Mouse (Mus musculus) ovary, adult 18-20 months (tissue): ENCODE measurements around the gene Fhl2.
A peak's percentile ranks its signal among the peaks of the same experiment; 100 is the strongest.
"Not testable (repeated sequence)": the region's sequence is repeated elsewhere in the genome, so short reads cannot be mapped to it uniquely, and the experiment has no call there.

ENCODE experiments used
- DNase-seq: peaks from one replicate; pipeline ENCODE4 v3.0.0; 2022; ENCODE audit warnings: low spot score, mixed read lengths

The Fhl2 gene

DNA sequence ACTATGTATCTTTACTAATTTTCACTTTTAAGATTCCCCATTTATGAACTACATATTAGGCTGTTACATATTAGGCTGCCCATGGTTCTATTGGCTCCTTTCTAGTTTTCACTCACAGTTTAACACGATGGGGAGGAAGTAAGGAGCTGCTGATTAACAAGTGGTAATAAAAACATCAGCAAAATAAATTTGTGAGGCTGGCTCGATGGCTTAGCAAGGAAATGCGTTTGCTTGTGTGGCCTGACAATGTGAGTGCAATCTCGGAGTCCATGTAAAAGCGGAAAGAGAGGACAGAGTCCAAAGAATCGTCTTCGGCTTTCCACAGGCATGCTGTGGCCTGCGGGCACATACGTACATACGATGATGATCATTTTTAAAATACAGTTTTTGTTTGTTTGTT, 4.3 kb downstream of the Fhl2 start:
- DNase-seq, result no peak

- DNase-seq, result no peak
Observed at GRCm38 (mm10) chr1:43191078-43191477, 5.7 kb downstream of the Fhl2 start.

- DNase-seq, result not testable (repeated sequence)
Observed at GRCm38 (mm10) chr1:43188893-43189292, 7.9 kb downstream of the Fhl2 start.

DNA sequence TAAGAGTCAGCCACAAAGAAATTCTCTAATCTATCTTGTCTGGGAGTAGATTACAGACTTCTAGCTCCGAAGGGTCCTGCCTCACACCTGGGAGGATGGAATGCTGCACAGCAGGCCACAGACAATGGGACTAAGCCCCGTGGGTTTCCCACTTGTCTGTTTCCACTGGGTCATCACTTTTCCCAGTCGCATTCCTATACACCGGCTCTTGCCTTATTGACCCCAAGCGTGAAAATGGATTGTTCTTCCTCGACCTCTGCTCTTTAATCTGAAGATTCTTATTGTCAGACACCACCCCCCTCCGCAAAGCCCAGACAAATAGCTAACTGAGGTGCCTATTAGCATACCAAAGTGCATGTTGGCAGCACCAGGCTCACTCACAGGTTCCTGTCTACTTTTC, 10.4 kb downstream of the Fhl2 start:
- no peak for DNase-seq

DNA sequence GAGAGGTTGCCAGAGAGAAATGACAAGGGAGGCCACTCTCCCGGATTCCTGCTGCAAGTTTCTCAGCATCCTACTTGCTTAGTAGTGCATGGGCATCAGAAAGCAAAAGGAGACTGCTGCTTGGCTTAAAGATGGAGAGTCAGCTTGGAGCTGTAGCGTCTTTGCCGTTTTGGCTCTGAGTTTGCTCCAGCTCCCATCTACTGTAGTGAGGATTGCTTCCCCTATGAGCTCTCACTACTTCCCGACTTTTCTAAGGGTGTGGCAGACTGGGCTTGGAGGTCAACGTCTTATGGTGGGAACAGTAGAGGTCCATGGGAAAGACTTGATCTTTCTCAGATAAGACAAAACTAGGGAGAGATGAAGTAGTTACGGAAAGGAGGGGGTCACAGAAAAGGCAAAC, 15.9 kb downstream of the Fhl2 start:
- no peak for DNase-seq

DNA sequence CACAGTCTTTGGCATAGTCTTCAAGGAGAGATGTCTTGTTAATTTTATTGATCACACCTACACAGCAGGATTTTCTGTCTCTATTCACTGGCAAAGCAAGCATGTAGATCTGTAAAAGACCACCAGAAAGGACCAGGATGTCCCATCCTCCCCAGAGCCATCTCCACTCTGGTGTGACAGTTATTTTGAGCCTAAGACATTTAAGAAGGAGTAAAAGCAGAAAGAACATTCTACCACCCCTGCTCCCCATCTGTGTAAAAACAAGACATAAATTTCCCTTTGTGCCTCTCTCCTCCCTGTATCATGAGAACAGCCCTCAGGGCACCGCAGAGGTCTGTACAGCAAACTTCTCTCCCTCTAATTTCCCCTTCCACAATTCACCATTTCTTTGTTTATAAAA, 18.0 kb downstream of the Fhl2 start:
- no peak for DNase-seq

DNA sequence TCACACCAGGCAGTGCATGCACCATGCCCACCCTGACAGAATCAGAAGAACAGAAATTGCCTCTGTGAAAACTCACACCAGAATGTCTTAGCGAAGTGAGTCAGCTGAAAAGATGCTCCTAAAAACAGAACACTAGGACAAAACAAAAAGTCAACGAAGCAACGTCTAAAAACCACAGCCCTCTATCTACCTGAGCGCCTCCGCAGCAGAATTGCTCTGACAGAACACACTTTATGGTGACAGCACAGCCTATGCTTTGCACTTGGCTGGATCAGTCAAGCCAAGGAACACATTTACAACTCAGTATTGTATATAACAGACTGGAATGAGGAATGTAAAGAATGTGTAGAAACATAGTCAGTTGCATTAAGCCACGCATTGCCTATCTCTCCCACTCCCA, 18.4 kb downstream of the Fhl2 start:
- no peak for DNase-seq

DNA sequence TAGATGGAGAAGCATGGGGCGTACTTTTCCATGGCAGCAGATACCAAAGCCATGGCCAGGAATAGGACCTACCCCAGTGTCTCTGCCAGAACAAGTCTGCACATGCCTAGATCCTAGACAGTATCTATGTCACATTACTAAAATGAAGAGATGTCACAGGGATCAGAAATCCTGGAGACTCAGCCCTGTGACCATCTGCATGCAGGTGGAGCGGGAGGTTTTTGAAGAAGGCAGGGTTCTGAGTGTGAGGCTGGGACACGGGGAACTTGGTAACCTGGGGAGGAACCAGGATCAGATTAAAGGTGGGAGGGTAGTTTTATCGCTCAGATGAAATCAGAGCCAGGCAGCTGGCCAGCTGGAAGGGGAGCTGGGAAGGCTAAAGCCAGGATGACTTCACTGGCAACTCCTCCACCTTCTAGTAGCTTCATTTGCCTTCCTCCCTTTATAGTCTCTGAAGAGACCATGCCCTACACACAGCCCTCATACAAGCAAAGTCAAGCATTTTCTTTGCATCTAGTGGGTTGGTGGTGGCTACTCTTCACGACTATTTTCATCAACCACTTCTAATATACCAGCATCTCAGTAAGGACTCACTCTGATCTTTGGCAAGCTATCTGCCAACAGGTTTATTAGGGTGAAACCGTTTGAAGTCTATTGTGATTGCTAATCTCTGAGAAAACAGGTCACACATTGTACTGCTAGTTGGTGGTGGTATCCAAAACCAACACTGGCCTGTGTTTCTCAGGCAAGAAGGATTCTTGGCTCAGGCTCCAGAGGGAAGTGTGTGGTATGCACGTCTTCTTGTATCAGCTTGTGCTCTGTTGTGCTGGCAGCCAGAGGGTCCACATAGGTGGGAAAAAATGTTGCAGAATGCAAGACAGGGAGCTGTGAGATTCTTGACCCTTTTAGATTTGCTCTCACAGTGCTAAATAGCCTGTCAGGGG, 23.2 kb downstream of the Fhl2 start:
- no peak for DNase-seq

GRCm38 (mm10) chr1:43171816-43172215, 25.0 kb downstream of the Fhl2 start:
- DNase-seq, result no peak

- no peak for DNase-seq
Observed at GRCm38 (mm10) chr1:43171093-43171492, 25.7 kb downstream of the Fhl2 start.

- DNase-seq, result no peak
Observed at GRCm38 (mm10) chr1:43169661-43170060, 27.1 kb downstream of the Fhl2 start.

- no peak for DNase-seq
Observed at GRCm38 (mm10) chr1:43169227-43169626, 27.6 kb downstream of the Fhl2 start.

GRCm38 (mm10) chr1:43168618-43169017, 28.2 kb downstream of the Fhl2 start:
- DNase-seq, result no peak

DNA sequence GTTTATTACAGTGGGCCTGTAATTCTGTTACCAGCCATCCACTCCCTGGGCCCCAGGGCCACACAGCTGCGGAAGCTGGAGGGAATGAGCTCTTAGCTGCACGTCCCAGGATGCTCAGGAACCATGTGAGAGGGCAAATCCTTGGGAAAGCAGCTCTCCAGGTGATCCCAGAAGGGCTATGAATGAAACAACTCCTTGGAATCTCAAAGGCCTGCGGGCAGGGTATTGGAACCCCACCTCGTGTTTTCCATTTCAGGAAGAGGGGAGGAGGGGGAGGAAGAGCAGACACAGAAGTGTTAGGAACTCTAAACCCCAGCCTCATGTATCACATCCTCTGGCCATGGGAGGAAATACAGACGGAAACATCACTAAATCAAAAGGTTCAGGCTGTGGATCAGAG, 28.8 kb downstream of the Fhl2 start:
- DNase-seq, result no peak

- DNase-seq, result no peak
Observed at GRCm38 (mm10) chr1:43164582-43164981, 32.2 kb downstream of the Fhl2 start.

DNA sequence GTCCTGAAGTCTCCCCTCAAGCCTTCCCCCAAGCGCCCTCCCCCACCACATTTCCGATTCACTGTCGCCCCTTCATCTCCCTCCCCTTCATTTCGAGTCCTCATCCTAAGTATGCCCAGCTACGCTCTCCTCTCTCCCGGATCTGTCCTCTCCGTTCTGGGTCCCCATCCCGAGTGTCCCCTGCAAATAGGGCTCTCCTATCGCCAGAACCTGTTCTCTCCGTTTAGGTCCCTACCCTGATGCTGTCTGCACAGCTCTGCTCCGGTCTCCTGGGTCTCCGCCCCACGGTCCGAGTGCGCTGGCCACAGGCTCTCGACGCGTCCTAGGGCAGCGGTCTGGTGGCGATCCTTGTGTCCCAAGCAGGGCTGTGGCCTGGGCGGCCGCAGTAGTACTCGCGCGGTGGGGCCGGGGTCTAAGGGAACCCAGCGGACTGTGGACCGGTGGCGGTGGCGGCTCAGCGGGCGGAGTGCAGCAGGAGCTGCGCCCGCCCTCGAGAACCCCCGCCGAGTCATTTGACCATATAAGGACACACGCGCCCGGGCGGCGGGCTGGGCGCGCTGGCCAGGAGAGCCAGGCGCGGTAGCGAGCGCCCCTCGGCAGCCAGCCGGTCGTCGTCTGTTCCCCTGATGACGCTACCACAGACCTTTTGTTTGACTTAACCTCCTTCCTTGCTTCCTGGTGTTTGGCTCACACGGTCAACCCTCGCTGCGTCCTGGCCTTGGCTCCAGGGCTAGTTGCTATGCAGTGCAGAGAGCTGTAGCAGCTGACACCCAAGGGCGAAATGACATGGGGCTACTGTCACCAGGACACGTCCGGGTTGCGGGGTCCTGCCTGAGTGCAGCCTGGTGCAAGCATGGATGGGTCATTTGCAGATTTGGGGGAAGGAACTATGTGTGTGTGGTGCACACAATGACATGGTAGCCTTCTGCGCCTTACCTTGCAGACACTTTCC, 33.0 kb downstream of the Fhl2 start:
- DNase-seq, result peak; percentile 68

DNA sequence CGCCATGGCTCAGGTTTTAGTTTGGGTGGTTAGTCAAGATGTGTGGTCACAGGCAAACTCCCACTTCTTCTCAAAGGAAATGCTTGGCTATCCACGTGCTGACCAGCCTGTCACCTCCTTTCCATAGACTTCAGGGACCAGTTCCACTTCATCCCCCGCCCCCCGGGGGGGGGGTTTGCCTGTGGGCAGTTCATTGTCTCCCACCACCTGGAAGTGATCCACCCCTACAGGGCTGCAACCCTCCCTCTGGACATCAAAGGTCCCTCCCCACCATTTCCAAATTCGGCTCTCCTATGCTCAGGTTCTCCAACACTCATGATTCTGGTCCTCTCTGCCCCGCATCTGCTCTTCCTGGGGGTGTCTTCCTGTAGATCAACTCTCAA, 33.7 kb downstream of the Fhl2 start:
- no peak for DNase-seq

DNA sequence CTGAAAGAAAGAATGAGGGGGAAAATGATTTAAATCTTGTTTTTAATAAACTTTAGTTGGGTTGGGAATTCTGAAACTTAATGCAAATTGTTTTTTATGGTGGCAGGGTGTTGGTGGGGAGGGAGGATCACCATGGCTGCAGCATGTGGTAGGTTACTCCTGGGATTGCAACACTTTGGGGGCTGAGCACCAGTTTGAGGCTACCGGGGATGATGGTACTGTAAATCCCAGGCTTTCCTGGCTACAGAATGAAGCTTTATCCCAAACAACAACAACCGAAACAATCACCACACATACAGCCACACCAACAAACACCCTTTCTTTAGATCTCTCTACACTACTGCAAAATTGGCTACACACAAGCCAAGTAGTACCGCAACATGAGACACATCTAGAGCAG, 34.4 kb downstream of the Fhl2 start:
- no peak for DNase-seq

DNA sequence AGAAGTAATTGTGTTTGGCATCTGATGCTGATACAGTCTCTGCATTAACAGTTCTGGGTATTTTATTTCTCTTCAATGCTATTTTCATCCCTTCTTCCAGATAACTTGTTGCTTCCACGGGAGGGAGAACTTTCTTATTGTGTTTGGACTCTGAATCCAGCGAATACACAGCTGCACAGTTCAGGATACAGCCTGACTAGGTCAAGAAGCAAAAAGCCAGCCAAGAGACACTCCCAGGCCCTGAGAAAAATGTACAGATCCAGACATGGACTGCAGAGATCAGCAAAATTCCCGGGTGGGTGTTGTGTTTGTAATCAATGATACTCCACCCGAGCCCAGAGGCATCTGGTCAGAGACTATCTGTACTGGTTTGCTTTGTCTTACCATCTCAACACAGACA, 37.4 kb downstream of the Fhl2 start:
- DNase-seq, result no peak

DNA sequence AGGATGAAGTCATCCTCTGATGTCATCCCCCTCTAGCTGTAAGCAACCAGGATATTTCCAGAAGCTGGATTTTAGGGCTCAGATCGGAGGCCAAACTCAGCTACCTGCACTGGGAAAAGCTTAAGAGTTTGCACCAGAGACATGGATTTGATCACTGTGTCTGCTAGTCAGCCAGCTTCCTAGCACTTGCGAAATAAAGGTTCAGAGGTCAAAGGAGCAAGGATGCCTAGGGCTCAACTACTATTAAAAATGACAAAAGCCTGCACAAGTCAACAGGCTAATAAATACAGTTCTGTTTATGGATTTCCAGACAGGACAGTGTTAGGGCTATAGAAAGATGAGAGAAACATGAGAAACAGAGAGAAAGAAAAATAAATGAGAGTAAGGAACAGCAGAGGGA, 38.9 kb downstream of the Fhl2 start:
- no peak for DNase-seq

DNA sequence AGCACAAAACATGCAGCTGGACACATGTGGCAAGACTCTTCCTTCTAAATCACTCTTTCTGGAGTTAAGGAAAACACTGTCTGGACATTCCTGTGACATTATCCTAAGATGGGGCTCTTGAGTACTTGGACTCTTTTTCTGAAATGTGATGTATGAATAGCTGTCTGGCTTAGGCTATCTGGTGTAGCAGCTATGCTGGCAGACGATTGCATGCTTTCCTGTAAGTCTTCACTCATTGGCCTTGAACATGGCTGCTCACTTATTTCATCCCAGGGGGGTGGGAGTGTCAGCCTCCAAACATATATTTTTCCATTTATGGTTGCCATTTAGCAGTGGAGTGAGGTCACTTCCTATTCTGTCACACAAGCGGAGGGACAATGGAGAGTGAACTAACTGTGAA, 42.3 kb downstream of the Fhl2 start:
- no peak for DNase-seq

DNA sequence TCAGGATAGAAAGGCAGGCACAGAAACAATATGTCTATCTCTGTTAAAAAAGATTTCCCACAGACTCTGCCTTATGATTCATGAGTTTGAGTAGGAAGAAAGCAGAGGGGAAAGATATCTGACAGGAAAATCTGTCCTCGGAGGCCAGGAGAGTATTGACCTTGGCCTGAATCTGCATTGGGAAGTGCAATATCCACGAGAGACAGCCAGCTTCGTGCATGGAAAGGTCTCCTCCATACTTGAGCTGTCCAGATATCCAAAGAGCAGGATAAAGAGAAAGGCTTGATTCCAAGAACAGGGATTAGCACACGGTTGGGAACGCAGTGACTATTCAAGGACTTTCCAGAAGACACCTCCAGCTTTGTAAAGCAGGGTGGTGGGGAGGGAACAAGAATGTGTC, 43.2 kb downstream of the Fhl2 start:
- no peak for DNase-seq

DNA sequence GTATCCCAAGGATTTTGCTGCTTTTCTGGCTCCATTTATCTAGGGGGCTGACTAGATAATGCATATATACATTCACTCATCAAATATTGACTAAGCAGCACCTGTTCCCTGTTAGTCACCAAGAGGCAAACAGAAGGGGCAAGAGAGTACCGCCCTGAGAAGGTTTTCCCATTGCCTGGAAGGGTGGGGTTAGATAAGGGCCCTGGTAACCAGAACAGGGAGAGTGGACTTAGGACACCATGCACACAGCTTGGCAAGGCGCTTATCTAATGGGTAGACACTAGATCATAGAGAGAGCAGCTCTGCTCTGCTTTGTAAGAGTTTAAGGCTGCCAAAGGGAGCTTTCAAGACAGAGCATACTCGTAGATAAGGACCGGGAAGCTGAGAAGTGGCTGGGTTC, 44.2 kb downstream of the Fhl2 start:
- DNase-seq, result no peak
